Mouse (Mus musculus) ES-Bruce4 (cell line): Measurements from ENCODE around the gene Dlgap1.

Experiments
- EP300 ChIP-seq: IDR thresholded peaks from 2 replicates; pipeline ENCODE4 v1.6.1; 2011; ENCODE audit warnings: low read depth, low read length; ENCODE audit not compliant: insufficient read depth
- POLR2A ChIP-seq: IDR thresholded peaks from one replicate; pipeline ENCODE4 v1.8.1; 2011; ENCODE audit warnings: low read length; ENCODE audit not compliant: insufficient read depth

DNA sequence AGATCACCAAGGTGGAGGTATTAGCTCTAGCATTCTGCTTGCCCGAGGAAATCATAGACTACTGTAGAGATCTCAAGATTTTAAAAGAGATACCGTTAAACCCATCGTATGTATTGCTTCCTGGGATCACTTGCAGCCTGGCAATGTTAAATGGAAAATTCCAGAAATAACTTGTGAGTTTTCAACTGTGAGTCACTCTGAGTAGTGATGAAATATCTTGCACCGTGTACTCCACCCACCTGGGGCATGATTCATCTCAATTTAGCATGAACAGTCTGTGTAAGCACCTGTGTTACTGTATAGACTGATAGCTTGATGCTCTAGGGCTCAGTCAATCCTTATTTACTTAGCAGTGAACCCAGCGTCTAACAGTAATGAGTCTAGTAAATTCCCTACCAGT, 38.7 kb downstream of the Dlgap1 start:
- TF ChIP-seq POLR2A: no peak
- TF ChIP-seq EP300: no peak
